7 mouse cellular contexts compared by ENCODE assay signal in genomic region chr6:34384701-34385370, GRCm38 (mm10). TPM values are rescaled to one million over a fixed set of nuclear protein-coding genes. Genes with fewer than 3 reads are reported as not detected.
DNase-seq lines count a peak whose midpoint lies in the region; ATAC-seq and TF ChIP-seq lines count a peak whose summit lies in the region.

No protein-coding gene starts in this region.

- DNase-seq in NIH3T3 (ENCODE audit: low read depth), result peak; percentile 83
- DNase-seq in cerebellum, adult 2 months, result peak; percentile 23 to 34
- DNase-seq in hindbrain, embryonic 10.5 days (ENCODE audit: low spot score), result peak; percentile 33
- peak; percentile 67 for DNase-seq in limb, embryonic 11.5 days (ENCODE audit: low spot score)
- peak; percentile 39 for DNase-seq in mesoderm, embryonic 11.5 days (ENCODE audit: low read depth, low spot score)
- DNase-seq in testis, postnatal 10 days (ENCODE audit: low spot score), result peak; percentile 87

- no peak overlapping the region for H3K27ac ChIP-seq in cerebellum, adult 2 months (ENCODE audit: insufficient read depth, low read length)
- no peak overlapping the region for H3K27ac ChIP-seq in forebrain, embryonic 16.5 days (ENCODE audit: low read length)
- H3K27ac ChIP-seq in hindbrain, embryonic 10.5 days, result peak overlapping the region; percentile 83; the same call in 1 of the 2 replicates
- no peak overlapping the region for H3K27ac ChIP-seq in limb, embryonic 11.5 days (replicated peaks; ENCODE audit: low read depth, low read length)

- TF ChIP-seq CTCF in cerebellum, adult 2 months (IDR thresholded peaks at IDR 0.05; ENCODE audit: borderline replicate concordance, insufficient read depth, low read depth, low read length), result no peak

- H3K4me1 ChIP-seq in cerebellum, adult 2 months (ENCODE audit: control insufficient read depth, insufficient read depth, low read length), result no peaks in the 10 kb centered on the region
- peaks cover 11% of the 10 kb centered on the region for H3K4me1 ChIP-seq in forebrain, embryonic 16.5 days (replicated peaks; ENCODE audit: control insufficient read depth, insufficient read depth, low read length)
- H3K4me1 ChIP-seq in hindbrain, embryonic 10.5 days (replicated peaks), result peaks cover 24% of the 10 kb centered on the region; the same call in 1 of the 2 replicates
- no peaks in the 10 kb centered on the region for H3K4me1 ChIP-seq in limb, embryonic 11.5 days (ENCODE audit: control insufficient read depth, insufficient read depth, low read length)

- no peak for ATAC-seq in forebrain, embryonic 16.5 days
- peak; percentile 73; the same call in 1 of the 2 replicates for ATAC-seq in limb, embryonic 11.5 days (ENCODE audit: insufficient number of reproducible peaks, low FRiP score, low TSS enrichment, low read depth)

- TF ChIP-seq POLR2A in cerebellum, adult 2 months (IDR thresholded peaks at IDR 0.05; ENCODE audit: borderline replicate concordance, insufficient read depth, low read length), result no peak

- no peaks in the 10 kb centered on the region for H3K36me3 ChIP-seq in forebrain, embryonic 16.5 days (ENCODE audit: control insufficient read depth, insufficient read depth)
- H3K36me3 ChIP-seq in hindbrain, embryonic 10.5 days, result peaks cover 14% of the 10 kb centered on the region; the same call in 1 of the 2 replicates
- H3K36me3 ChIP-seq in limb, embryonic 11.5 days (ENCODE audit: control insufficient read depth, insufficient read depth, low read length), result no peaks in the 10 kb centered on the region

- H3K9me3 ChIP-seq in forebrain, embryonic 16.5 days (ENCODE audit: control insufficient read depth, low read length), result no peaks in the 10 kb centered on the region
- H3K9me3 ChIP-seq in hindbrain, embryonic 10.5 days, result no peaks in the 10 kb centered on the region
- H3K9me3 ChIP-seq in limb, embryonic 11.5 days (ENCODE audit: control insufficient read depth, low read length), result no peaks in the 10 kb centered on the region

- no peak overlapping the region for H3K4me3 ChIP-seq in cerebellum, adult 2 months (replicated peaks; ENCODE audit: insufficient read depth, low read depth, low read length)
- H3K4me3 ChIP-seq in forebrain, embryonic 16.5 days (replicated peaks; ENCODE audit: low read length), result peak overlapping the region; percentile 40
- H3K4me3 ChIP-seq in hindbrain, embryonic 10.5 days, result peak overlapping the region; percentile 65
- peak overlapping the region; percentile 41 for H3K4me3 ChIP-seq in limb, embryonic 11.5 days (ENCODE audit: low read depth, low read length)

- WGBS in cerebellum, adult 2 months, result 7% methylated on average over 13 of the region's 13 CpGs
- WGBS in forebrain, embryonic 16.5 days, result 3% methylated on average over 13 of the region's 13 CpGs
- 4% methylated on average over 13 of the region's 13 CpGs for WGBS in hindbrain, embryonic 10.5 days
- WGBS in limb, embryonic 11.5 days, result 2% methylated on average over 13 of the region's 13 CpGs

- H3K4me2 ChIP-seq in forebrain, embryonic 16.5 days (ENCODE audit: low read length), result peak overlapping the region; percentile 63
- H3K4me2 ChIP-seq in limb, embryonic 11.5 days (ENCODE audit: low read depth, severe bottlenecking), result peak overlapping the region; percentile 66

- no peak overlapping the region for H3K9ac ChIP-seq in forebrain, embryonic 16.5 days (replicated peaks; ENCODE audit: low read depth, low read length)
- H3K9ac ChIP-seq in limb, embryonic 11.5 days (ENCODE audit: low read length), result peak overlapping the region; percentile 17; the same call in 1 of the 2 replicates

- H3K27me3 ChIP-seq in cerebellum, adult 2 months (ENCODE audit: control insufficient read depth, insufficient read depth, low read length), result no peaks in the 10 kb centered on the region
- no peaks in the 10 kb centered on the region for H3K27me3 ChIP-seq in forebrain, embryonic 16.5 days (replicated peaks; ENCODE audit: control insufficient read depth, insufficient read depth, low read length)
- no peaks in the 10 kb centered on the region for H3K27me3 ChIP-seq in hindbrain, embryonic 10.5 days (ENCODE audit: insufficient read depth, poor library complexity, severe bottlenecking)
- H3K27me3 ChIP-seq in limb, embryonic 11.5 days (ENCODE audit: control insufficient read depth, insufficient read depth, low read length), result no peaks in the 10 kb centered on the region

RNA-seq across cellular contexts. Expression of gene Akr1b10, which starts 0.8 kb away (rescaled TPM):
- 38.4 and 45.4 TPM in 2 replicates for polyA plus RNA-seq in cerebellum, adult 2 months (2012; rRNA removed)
- polyA plus RNA-seq in forebrain, embryonic 16.5 days (2015; fragmentation: Nextera tagmentation; extraction: Ambion mirVana), result 6.1 and 6.2 TPM in 2 replicates
- 16.7 and 18.7 TPM in 2 replicates for polyA plus RNA-seq in hindbrain, embryonic 10.5 days (2016; fragmentation: Nextera tagmentation; extraction: Ambion mirVana)
- 17.7 and 18.6 TPM in 2 replicates for polyA plus RNA-seq in limb, embryonic 11.5 days (2014; fragmentation: Nextera tagmentation; extraction: Ambion mirVana)

RNA-seq across cellular contexts. Expression of gene Akr1b7, which starts 27.3 kb away (rescaled TPM):
- polyA plus RNA-seq in cerebellum, adult 2 months (2012; rRNA removed), result 1.7 and 1.9 TPM in 2 replicates
- not detected in 2 replicates for polyA plus RNA-seq in forebrain, embryonic 16.5 days (2015; fragmentation: Nextera tagmentation; extraction: Ambion mirVana)
- polyA plus RNA-seq in hindbrain, embryonic 10.5 days (2016; fragmentation: Nextera tagmentation; extraction: Ambion mirVana), result not detected in 2 replicates
- polyA plus RNA-seq in limb, embryonic 11.5 days (2014; fragmentation: Nextera tagmentation; extraction: Ambion mirVana), result 0.15 and 0.20 TPM in 2 replicates

RNA-seq across cellular contexts. Expression of gene Akr1b8, which starts 30.9 kb away (rescaled TPM):
- 1.6 TPM in 2 replicates for polyA plus RNA-seq in cerebellum, adult 2 months (2012; rRNA removed)
- polyA plus RNA-seq in forebrain, embryonic 16.5 days (2015; fragmentation: Nextera tagmentation; extraction: Ambion mirVana), result 1.7 and 2.2 TPM in 2 replicates
- polyA plus RNA-seq in hindbrain, embryonic 10.5 days (2016; fragmentation: Nextera tagmentation; extraction: Ambion mirVana), result 27.2 and 29.1 TPM in 2 replicates
- polyA plus RNA-seq in limb, embryonic 11.5 days (2014; fragmentation: Nextera tagmentation; extraction: Ambion mirVana), result 9.0 and 11.1 TPM in 2 replicates

Comparison
In these comparisons a context has a peak if more than half of its experiments do, and no peak if none do; other contexts are left out.
1. DNase-seq: peak in every context shown above with its lines; median percentile 87 in testis, postnatal 10 days; 83 in NIH3T3; 67 in limb, embryonic 11.5 days; 39 in mesoderm, embryonic 11.5 days; 33 in hindbrain, embryonic 10.5 days; 28 in cerebellum, adult 2 months.